Mouse (Mus musculus) MEL (cell line): Measurements from ENCODE around the gene Ndp. TPM values are rescaled to one million over a fixed set of nuclear protein-coding genes. Genes with fewer than 3 reads are reported as not detected.

ENCODE experiments used
- DNase-seq: peaks from one replicate; pipeline ENCODE4 v3.0.0; 2011; ENCODE audit warnings: low read depth, low spot score
- H3K27ac ChIP-seq: 2 replicates; pipeline ENCODE4 v1.5.1; 2012; ENCODE audit warnings: low read depth, mild to moderate bottlenecking, control low read depth, low read length, moderate library complexity; ENCODE audit not compliant: control insufficient read depth
- H3K27me3 ChIP-seq, 2 experiments: fragments of 150-350 bp in 1 of 2; sonication (generic) in 1 of 2; 2 replicates each; pipeline ENCODE4 v1.6.1; 2012; ENCODE audit warnings: low read length in 2 of 2, mild to moderate bottlenecking in 2 of 2, improper control_type of control experiment in 1 of 2, moderate library complexity in 1 of 2; ENCODE audit not compliant: insufficient read depth in 2 of 2, control insufficient read depth in 1 of 2
- H3K36me3 ChIP-seq, 2 experiments: 2 replicates each; pipeline ENCODE4 v1.6.1; 2012 to 2014; ENCODE audit warnings: low read length in 2 of 2, improper control_type of control experiment in 1 of 2, inconsistent platforms in 1 of 2, mild to moderate bottlenecking in 1 of 2; ENCODE audit not compliant: insufficient read depth in 2 of 2, control insufficient read depth in 1 of 2
- H3K4me1 ChIP-seq, 2 experiments: fragments of 150-350 bp in 1 of 2; sonication (generic) in 1 of 2; 2 replicates each; pipeline ENCODE4 v1.6.1; 2012; ENCODE audit warnings: low read length in 2 of 2, improper control_type of control experiment in 1 of 2, mild to moderate bottlenecking in 1 of 2; ENCODE audit not compliant: insufficient read depth in 2 of 2, control insufficient read depth in 1 of 2
- H3K4me3 ChIP-seq, 2 experiments: fragments of 150-350 bp in 1 of 2; sonication (generic) in 1 of 2; 2 replicates each; pipeline ENCODE4 v1.5.1; 2012; ENCODE audit warnings: low read depth in 2 of 2, low read length in 2 of 2, mild to moderate bottlenecking in 2 of 2, moderate library complexity in 2 of 2, control low read depth in 1 of 2, improper control_type of control experiment in 1 of 2; ENCODE audit not compliant: control insufficient read depth in 1 of 2, insufficient read depth in 1 of 2
- H3K79me2 ChIP-seq: 2 replicates; pipeline ENCODE4 v1.6.1; 2012; ENCODE audit warnings: mild to moderate bottlenecking, low read length, moderate library complexity; ENCODE audit not compliant: control insufficient read depth, poor library complexity, insufficient read depth
- H3K9ac ChIP-seq: 2 replicates; pipeline ENCODE4 v1.6.1; 2012; ENCODE audit warnings: low read depth, mild to moderate bottlenecking, control low read depth, low read length, moderate library complexity; ENCODE audit not compliant: control insufficient read depth, poor library complexity, severe bottlenecking
- H3K9me3 ChIP-seq: fragments of 150-350 bp; sonication (generic); replicated peaks from 2 replicates; pipeline ENCODE4 v1.6.1; 2012; ENCODE audit warnings: mild to moderate bottlenecking, low read length, improper control_type of control experiment, moderate library complexity; ENCODE audit not compliant: insufficient read depth
- BHLHE40 ChIP-seq: IDR thresholded peaks from 2 replicates; pipeline ENCODE4 v1.6.1; 2012; ENCODE audit warnings: low read depth, mild to moderate bottlenecking, inconsistent platforms, low read length, improper control_type of control experiment, borderline replicate concordance
- CHD2 ChIP-seq: IDR thresholded peaks from 2 replicates; pipeline ENCODE4 v1.6.1; 2011; ENCODE audit warnings: low read length, improper control_type of control experiment
- CTCF ChIP-seq, 3 experiments: IDR thresholded peaks in 2 of 3; conservative IDR thresholded peaks in 1 of 3; 2 replicates each; pipeline ENCODE4 v1.5.1; 2011 to 2012; ENCODE audit warnings: low read length in 3 of 3, low read depth in 2 of 3, mild to moderate bottlenecking in 2 of 3, improper control_type of control experiment in 1 of 3, inconsistent platforms in 1 of 3, mixed read lengths in 1 of 3, moderate library complexity in 1 of 3; ENCODE audit not compliant: control insufficient read depth in 1 of 3, insufficient read depth in 1 of 3, poor library complexity in 1 of 3, severe bottlenecking in 1 of 3
- EP300 ChIP-seq, 2 experiments: IDR thresholded peaks; 2 replicates each; pipeline ENCODE4 v1.6.1; 2011; ENCODE audit warnings: improper control_type of control experiment in 2 of 2, low read length in 2 of 2, low read depth in 1 of 2, mild to moderate bottlenecking in 1 of 2
- GATA1 ChIP-seq: IDR thresholded peaks from 2 replicates; pipeline ENCODE4 v1.6.1; 2011; ENCODE audit warnings: low read depth, low read length, improper control_type of control experiment
- HCFC1 ChIP-seq: IDR thresholded peaks from 2 replicates; pipeline ENCODE4 v1.6.1; 2012; ENCODE audit warnings: low read depth, mild to moderate bottlenecking, inconsistent platforms, low read length, improper control_type of control experiment, moderate library complexity
- JUND ChIP-seq: IDR thresholded peaks from 2 replicates; pipeline ENCODE4 v1.6.1; 2011; ENCODE audit warnings: low read depth, mild to moderate bottlenecking, improper control_type of control experiment, low read length
- KAT2A ChIP-seq: conservative IDR thresholded peaks from 2 replicates; pipeline ENCODE4 v1.6.1; 2012; ENCODE audit warnings: low read depth, low read length, improper control_type of control experiment, inconsistent platforms
- MAFK ChIP-seq: IDR thresholded peaks from 2 replicates; pipeline ENCODE4 v1.6.1; 2011; ENCODE audit warnings: low read depth, mild to moderate bottlenecking, low read length, improper control_type of control experiment, borderline replicate concordance
- MAX ChIP-seq: IDR thresholded peaks from 2 replicates; pipeline ENCODE4 v1.6.1; 2011; ENCODE audit warnings: low read length, improper control_type of control experiment
- MAZ ChIP-seq: IDR thresholded peaks from 2 replicates; pipeline ENCODE4 v1.6.1; 2012; ENCODE audit warnings: low read depth, mild to moderate bottlenecking, inconsistent platforms, low read length, improper control_type of control experiment
- NELFE ChIP-seq: IDR thresholded peaks from 2 replicates; pipeline ENCODE4 v1.6.1; 2011; ENCODE audit warnings: low read depth, low read length, improper control_type of control experiment
- NRF1 ChIP-seq: IDR thresholded peaks from 2 replicates; pipeline ENCODE4 v1.6.1; 2014; ENCODE audit warnings: low read depth, mild to moderate bottlenecking, inconsistent platforms, low read length, improper control_type of control experiment, moderate library complexity; ENCODE audit not compliant: poor library complexity, insufficient read depth, severe bottlenecking
- POLR2A ChIP-seq, 2 experiments: IDR thresholded peaks; 2 replicates each; pipeline ENCODE4 v1.6.1; 2011 to 2012; ENCODE audit warnings: low read length in 2 of 2, mild to moderate bottlenecking in 2 of 2, control low read depth in 1 of 2, improper control_type of control experiment in 1 of 2, low read depth in 1 of 2, moderate library complexity in 1 of 2; ENCODE audit not compliant: control insufficient read depth in 1 of 2, insufficient read depth in 1 of 2, poor library complexity in 1 of 2
- POLR2AphosphoS2 ChIP-seq: IDR thresholded peaks from 2 replicates; pipeline ENCODE4 v1.6.1; 2011; ENCODE audit warnings: low read length, improper control_type of control experiment
- POLR2AphosphoS5 ChIP-seq: IDR thresholded peaks from 2 replicates; pipeline ENCODE4 v1.6.1; 2012; ENCODE audit warnings: low read depth, borderline replicate concordance, mild to moderate bottlenecking, inconsistent platforms, low read length, moderate library complexity, mixed read lengths
- RAD21 ChIP-seq: IDR thresholded peaks from 2 replicates; pipeline ENCODE4 v1.6.1; 2011; ENCODE audit warnings: mild to moderate bottlenecking, low read depth, low read length, improper control_type of control experiment
- TAL1 ChIP-seq: IDR thresholded peaks from 2 replicates; pipeline ENCODE4 v1.6.1; 2012; ENCODE audit warnings: mild to moderate bottlenecking, inconsistent platforms, low read length, moderate library complexity, mixed read lengths
- USF2 ChIP-seq, 2 experiments: IDR thresholded peaks; 2 replicates each; pipeline ENCODE4 v1.6.1; 2011 to 2012; ENCODE audit warnings: improper control_type of control experiment in 2 of 2, low read length in 2 of 2, borderline replicate concordance in 1 of 2, inconsistent platforms in 1 of 2, low read depth in 1 of 2, mild to moderate bottlenecking in 1 of 2; ENCODE audit not compliant: insufficient read depth in 1 of 2
- ZMIZ1 ChIP-seq: IDR thresholded peaks from 2 replicates; pipeline ENCODE4 v1.6.1; 2012; ENCODE audit warnings: low read depth, mild to moderate bottlenecking, inconsistent platforms, low read length, improper control_type of control experiment, moderate library complexity
- polyA plus RNA-seq, 2 experiments: library from polyadenylated mRNA; stranded (reverse) in 1 of 2; unstranded in 1 of 2; fragments of >175 nt in 1 of 2; fragments of >200 nt in 1 of 2; gene quantifications; 2 replicates each; pipeline versions ENCODE4 v1.2.1 to v1.2.4; 2012; ENCODE audit warnings: low replicate concordance in 2 of 2, low read depth in 1 of 2; ENCODE audit not compliant: insufficient read length in 2 of 2, insufficient read depth in 1 of 2, missing spikeins in 1 of 2
- total RNA-seq: library from RNA; depleted of rRNA; stranded (reverse); fragments of 300-350 nt; gene quantifications from 2 replicates; pipeline ENCODE4 v1.2.3, GENCODE M21; 2012

The Ndp gene
- total and polyA plus RNA-seq, 3 experiments: not detected

DNA sequence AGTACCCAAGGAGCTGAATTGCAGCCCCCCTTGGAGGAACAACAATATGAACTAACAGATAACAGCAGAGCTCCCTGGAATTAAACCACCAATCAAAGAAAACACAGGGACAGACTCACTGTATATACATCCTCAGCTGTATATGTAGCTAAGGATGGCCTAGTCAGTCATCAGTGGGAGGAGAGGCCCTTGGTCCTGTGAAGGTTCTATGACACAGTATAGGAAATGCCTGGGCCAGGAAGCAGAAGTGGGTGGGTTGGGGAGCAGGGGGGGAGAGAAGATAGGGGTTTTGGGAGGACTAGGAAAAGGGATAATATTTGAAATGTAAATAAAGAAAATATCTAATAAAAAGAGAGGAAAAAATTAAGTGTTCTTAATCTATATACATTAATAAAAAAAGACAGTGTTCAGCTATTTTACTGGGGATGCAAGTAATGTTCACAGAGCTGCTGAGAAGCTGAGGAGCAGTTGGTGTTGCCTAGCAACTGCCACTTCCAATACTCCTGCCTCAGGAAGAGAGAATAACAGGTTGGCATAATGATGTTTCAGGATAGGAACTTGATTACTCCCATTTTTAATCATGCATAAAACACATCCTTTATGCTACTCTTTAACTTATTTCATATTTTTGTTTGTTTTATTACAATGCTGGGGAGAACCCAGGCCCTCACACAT lies 43.8 kb downstream of the Ndp start:
- Histone ChIP-seq H3K4me1 (no peaks in the 10 kb centered on the region), H3K36me3 (no peaks in the 10 kb centered on the region), H3K27ac (no peak overlapping the region), H3K79me2 (no peaks in the 10 kb centered on the region), H3K9ac (no peak overlapping the region), H3K27me3 (no peaks in the 10 kb centered on the region), H3K4me3 (no peak overlapping the region), H3K9me3 (no peaks in the 10 kb centered on the region)
- no peak for DNase-seq
- TF ChIP-seq MAFK: no peak
- no peak for TF ChIP-seq NELFE
- no peak for TF ChIP-seq MAX
- TF ChIP-seq TAL1: no peak
- no peak for TF ChIP-seq POLR2A (IDR thresholded peaks at IDR 0.05; ENCODE audit: control insufficient read depth in 1 of 2, insufficient read depth in 1 of 2, low read depth in 1 of 2, low read length in 2 of 2, poor library complexity in 1 of 2)
- TF ChIP-seq POLR2AphosphoS2: no peak
- TF ChIP-seq EP300 (IDR thresholded peaks at IDR 0.05; ENCODE audit: low read depth in 1 of 2, low read length in 2 of 2): no peak
- no peak for TF ChIP-seq ZMIZ1
- no peak for TF ChIP-seq USF2 (IDR thresholded peaks at IDR 0.05; ENCODE audit: borderline replicate concordance in 1 of 2, insufficient read depth in 1 of 2, low read depth in 1 of 2, low read length in 2 of 2)

DNA sequence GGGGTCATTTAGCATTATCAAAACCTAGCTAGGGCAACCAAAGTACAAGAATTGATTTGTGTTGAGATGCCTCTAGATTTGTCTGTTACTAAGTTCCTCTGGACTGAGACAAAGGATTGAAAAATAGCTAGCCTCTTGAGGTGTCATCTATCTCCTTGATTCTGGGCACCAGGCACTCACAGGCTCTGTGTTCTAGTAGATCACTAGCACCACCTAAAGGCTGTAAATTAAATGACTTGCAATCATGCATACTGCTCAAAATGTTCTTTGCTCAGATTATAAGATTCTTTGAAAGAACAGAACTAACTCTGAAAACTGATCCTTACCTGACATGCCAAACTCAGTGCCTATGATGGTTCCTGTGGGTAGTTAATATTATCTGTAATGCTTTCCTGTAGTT lies 51.3 kb downstream of the Ndp start:
- no peak for DNase-seq
- no peaks in the 10 kb centered on the region for H3K36me3 ChIP-seq

DNA sequence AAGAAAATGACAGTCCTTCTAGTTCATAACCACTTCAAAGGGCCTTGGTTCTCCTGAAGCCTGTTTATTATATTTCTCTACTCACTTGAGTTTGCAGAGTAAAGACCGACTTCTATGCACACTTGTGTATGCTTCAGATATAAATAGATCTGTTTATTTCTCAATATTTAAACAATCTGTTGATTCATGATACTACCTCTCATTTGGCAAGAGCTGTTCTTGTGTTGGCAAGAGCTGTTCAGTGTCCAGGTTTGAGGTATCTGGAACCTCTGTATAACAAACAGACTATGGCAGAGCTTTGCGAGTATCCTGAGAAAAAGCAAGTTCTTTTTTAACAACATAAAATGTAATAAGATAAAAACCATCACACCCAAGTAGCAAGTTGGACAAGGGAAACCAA lies 65.5 kb downstream of the Ndp start:
- no peaks in the 10 kb centered on the region for H3K36me3 ChIP-seq
- H3K79me2 ChIP-seq: no peaks in the 10 kb centered on the region
- H3K9ac ChIP-seq: no peak overlapping the region
- no peaks in the 10 kb centered on the region for H3K4me1 ChIP-seq
- DNase-seq: no peak
- TF ChIP-seq GATA1 (no peak), RAD21 (no peak), JUND (no peak), NRF1 (no peak), NELFE (no peak), POLR2AphosphoS2 (no peak), CHD2 (no peak), HCFC1 (no peak), BHLHE40 (no peak), KAT2A (no peak), CTCF (IDR thresholded peaks at IDR 0.05 in 2 of 3, conservative IDR thresholded peaks at IDR 0.05 in 1 of 3; ENCODE audit: control insufficient read depth in 1 of 3, insufficient read depth in 1 of 3, low read depth in 2 of 3, low read length in 3 of 3, poor library complexity in 1 of 3, severe bottlenecking in 1 of 3) (no peak), POLR2AphosphoS5 (no peak)
- no peak overlapping the region for H3K4me3 ChIP-seq
- H3K9me3 ChIP-seq: no peaks in the 10 kb centered on the region
- no peak overlapping the region for H3K27ac ChIP-seq
- no peaks in the 10 kb centered on the region for H3K27me3 ChIP-seq

More for the DNA sequence above, 51.3 kb downstream of the Ndp start:
- no peak overlapping the region for H3K9ac ChIP-seq
- TF ChIP-seq MAZ: no peak
- peak; percentile 10 for TF ChIP-seq RAD21
- no peaks in the 10 kb centered on the region for H3K27me3 ChIP-seq
- H3K4me3 ChIP-seq: no peak overlapping the region
- no peaks in the 10 kb centered on the region for H3K4me1 ChIP-seq
- no peak overlapping the region for H3K27ac ChIP-seq
- no peaks in the 10 kb centered on the region for H3K79me2 ChIP-seq
- no peaks in the 10 kb centered on the region; the same call in 1 of the 2 replicates for H3K9me3 ChIP-seq
